Mouse (Mus musculus) hindbrain, embryonic 11.5 days (tissue): ENCODE results near the gene Gm15319. TPM values are rescaled to one million over a fixed set of nuclear protein-coding genes. Genes with fewer than 3 reads are reported as not detected.
"Not testable (repeated sequence)": the region's sequence is repeated elsewhere in the genome, so short reads cannot be mapped to it uniquely, and the experiment has no call there.

Source experiments
- ATAC-seq: fragments of 200-750 bp; cut with Nextera tagmentation; 2 replicates; pipeline ENCODE4 v1.8.0; 2017; ENCODE audit warnings: mild to moderate bottlenecking, moderate TSS enrichment, moderate library complexity; ENCODE audit not compliant: low FRiP score
- DNase-seq: peaks from one replicate; pipeline ENCODE4 v3.0.0-alpha.2; 2015; ENCODE audit warnings: low spot score
- H3K27ac ChIP-seq: fragments of 300-500 bp; sonication (generic); 2 replicates; pipeline ENCODE4 v1.5.1; 2014; ENCODE audit warnings: mild to moderate bottlenecking, low read depth, low read length
- H3K27me3 ChIP-seq: fragments of 300-500 bp; sonication (generic); 2 replicates; pipeline ENCODE4 v1.6.1; 2014; ENCODE audit warnings: mild to moderate bottlenecking, low read length, moderate library complexity, mixed read lengths; ENCODE audit not compliant: control insufficient read depth, insufficient read depth
- H3K36me3 ChIP-seq: fragments of 300-500 bp; sonication (generic); 2 replicates; pipeline ENCODE4 v1.6.1; 2014; ENCODE audit warnings: mild to moderate bottlenecking, low read length, moderate library complexity, mixed read lengths; ENCODE audit not compliant: control insufficient read depth, insufficient read depth
- H3K4me1 ChIP-seq: fragments of 300-500 bp; sonication (generic); replicated peaks from 2 replicates; pipeline ENCODE4 v1.6.1; 2014; ENCODE audit warnings: low read length, mixed read lengths; ENCODE audit not compliant: control insufficient read depth, insufficient read depth
- H3K4me2 ChIP-seq: fragments of 300-500 bp; sonication (generic); replicated peaks from 2 replicates; pipeline ENCODE4 v1.6.1; 2014; ENCODE audit warnings: mild to moderate bottlenecking, low read depth, low read length
- H3K4me3 ChIP-seq: fragments of 300-500 bp; sonication (generic); 2 replicates; pipeline ENCODE4 v1.5.1; 2014; ENCODE audit warnings: low read depth, low read length
- H3K9ac ChIP-seq: fragments of 300-500 bp; sonication (generic); 2 replicates; pipeline ENCODE4 v1.6.1; 2014; ENCODE audit warnings: low read depth, low read length
- H3K9me3 ChIP-seq: fragments of 300-500 bp; sonication (generic); 2 replicates; pipeline ENCODE4 v1.6.1; 2016; ENCODE audit warnings: low read length; ENCODE audit not compliant: control insufficient read depth
- WGBS: fragments of 180-500 bp; shearing (Covaris S2); extraction: QIAGEN DNeasy Blood & Tissue Kit; methylation state at CpG from one replicate; pipeline ENCODE4 v1.1.7; 2014; 5-methylcytosine and 5-hydroxymethylcytosine counted together
- polyA plus RNA-seq: library from polyadenylated mRNA; unstranded; fragments of >200 nt; fragmentation: Nextera tagmentation; extraction: Ambion mirVana; gene quantifications from 2 replicates; pipeline ENCODE4 v1.2.1, GENCODE M21; 2014

The Gm15319 gene
- polyA plus RNA-seq, 1 experiment from 2014 or later: 0.08 TPM

DNA sequence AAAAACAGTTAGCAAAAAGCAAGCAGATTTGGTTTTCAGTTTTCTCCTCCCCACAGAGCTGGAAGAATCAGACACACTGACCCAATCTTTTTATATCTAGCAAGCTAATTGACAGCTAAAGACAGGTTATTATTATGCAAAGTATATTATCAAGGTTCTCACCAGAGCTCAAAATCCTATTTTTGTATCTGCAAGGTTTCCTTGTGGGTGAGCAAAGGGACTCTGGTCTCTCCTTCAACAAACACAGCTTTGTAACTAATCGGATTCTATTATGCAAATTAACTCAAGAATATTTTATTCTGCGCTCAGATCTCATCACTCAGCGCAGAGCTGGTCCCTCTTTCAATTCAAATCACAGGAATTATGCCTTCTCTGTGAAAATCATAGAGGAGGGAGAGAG, 74.1 kb downstream of the Gm15319 start:
- H3K4me3 ChIP-seq, H3K36me3 ChIP-seq, H3K9ac ChIP-seq, H3K27me3 ChIP-seq, H3K4me2 ChIP-seq, H3K27ac ChIP-seq, H3K4me1 ChIP-seq, H3K9me3 ChIP-seq, DNase-seq, ATAC-seq: not testable (repeated sequence)
- WGBS: 93% methylated on average over 1 of the region's 3 CpGs

DNA sequence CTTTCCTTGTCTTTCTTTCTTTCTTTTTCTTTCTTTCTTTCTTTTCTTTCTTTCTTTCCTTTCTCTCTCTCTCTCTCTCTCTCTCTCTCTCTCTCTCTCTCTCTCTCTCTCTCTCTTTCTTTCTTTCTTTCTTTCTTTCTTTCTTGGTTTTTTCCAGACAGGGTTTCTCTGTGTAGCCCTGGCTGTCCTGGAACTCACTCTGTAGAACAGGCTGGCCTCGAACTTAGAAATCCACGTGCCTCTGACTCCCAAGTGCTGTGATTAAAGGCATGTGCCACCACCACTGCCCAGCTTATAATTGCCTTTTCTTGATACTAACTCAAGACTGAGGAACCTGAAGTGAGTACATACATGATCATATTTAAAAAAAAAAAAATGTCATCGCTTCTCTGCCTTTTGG, 75.3 kb downstream of the Gm15319 start:
- not testable (repeated sequence) for H3K36me3 ChIP-seq, DNase-seq
- 83% methylated on average over 3 of the region's 3 CpGs for WGBS

More for the DNA sequence above, 75.3 kb downstream of the Gm15319 start:
- H3K9me3 ChIP-seq, H3K27me3 ChIP-seq, ATAC-seq, H3K4me1 ChIP-seq, H3K4me2 ChIP-seq, H3K27ac ChIP-seq, H3K4me3 ChIP-seq, H3K9ac ChIP-seq: not testable (repeated sequence)
